Mouse (Mus musculus) kidney, adult 11 months (tissue): ENCODE measurements around the gene Lrrc1.
A peak's percentile ranks its signal among the peaks of the same experiment; 100 is the strongest.

Experiments used
- DNase-seq: peaks from one replicate; pipeline ENCODE4 v3.0.0; 2022

Lrrc1 gene

GRCm38 (mm10) chr9:77459365-77459764, 85.3 kb downstream of the Lrrc1 start:
- peak; percentile 35 for DNase-seq

GRCm38 (mm10) chr9:77456169-77456826, 88.4 kb downstream of the Lrrc1 start:
- no peak for DNase-seq

- no peak for DNase-seq
These were observed 89.1 kb downstream of the Lrrc1 start for GRCm38 (mm10) chr9:77455439-77456168.

- no peak for DNase-seq
These were observed 92.4 kb downstream of the Lrrc1 start for GRCm38 (mm10) chr9:77452046-77452807.

GRCm38 (mm10) chr9:77450447-77450846, 94.2 kb downstream of the Lrrc1 start:
- DNase-seq, result no peak

GRCm38 (mm10) chr9:77444876-77445275, 99.8 kb downstream of the Lrrc1 start:
- no peak for DNase-seq

GRCm38 (mm10) chr9:77439371-77439770, 105.3 kb downstream of the Lrrc1 start:
- no peak for DNase-seq

- no peak for DNase-seq
These were observed 105.8 kb downstream of the Lrrc1 start for GRCm38 (mm10) chr9:77438836-77439271.

- DNase-seq, result no peak
These were observed 107.5 kb downstream of the Lrrc1 start for GRCm38 (mm10) chr9:77437131-77437530.

GRCm38 (mm10) chr9:77434965-77435364, 109.7 kb downstream of the Lrrc1 start:
- no peak for DNase-seq

- DNase-seq, result no peak
These were observed 111.2 kb downstream of the Lrrc1 start for GRCm38 (mm10) chr9:77433476-77433875.

GRCm38 (mm10) chr9:77432030-77432429, 112.6 kb downstream of the Lrrc1 start:
- no peak for DNase-seq

GRCm38 (mm10) chr9:77430413-77431087, 114.1 kb downstream of the Lrrc1 start:
- DNase-seq, result no peak

- no peak for DNase-seq
These were observed 115.2 kb downstream of the Lrrc1 start for GRCm38 (mm10) chr9:77429230-77430015.

GRCm38 (mm10) chr9:77428748-77429140, 115.9 kb downstream of the Lrrc1 start:
- no peak for DNase-seq

GRCm38 (mm10) chr9:77428115-77428747, 116.4 kb downstream of the Lrrc1 start:
- DNase-seq, result no peak

- DNase-seq, result peak; percentile 54
These were observed 117.2 kb downstream of the Lrrc1 start for GRCm38 (mm10) chr9:77427292-77428114.

GRCm38 (mm10) chr9:77426110-77426509, 118.6 kb downstream of the Lrrc1 start:
- DNase-seq, result no peak

- no peak for DNase-seq
These were observed 119.1 kb downstream of the Lrrc1 start for GRCm38 (mm10) chr9:77425553-77425952.

- DNase-seq, result no peak
These were observed 124.5 kb downstream of the Lrrc1 start for GRCm38 (mm10) chr9:77420200-77420585.
